Mouse (Mus musculus) limb, embryonic 12.5 days (tissue): Measurements from ENCODE around the gene Cpt2. TPM values are rescaled to one million over a fixed set of nuclear protein-coding genes. Genes with fewer than 3 reads are reported as not detected.

Source experiments
- ATAC-seq: fragments of 200-750 bp; cut with Nextera tagmentation; 2 replicates; pipeline ENCODE4 v1.8.0; 2017; ENCODE audit warnings: low read depth, moderate TSS enrichment; ENCODE audit not compliant: insufficient number of reproducible peaks, insufficient read depth, low FRiP score, low TSS enrichment
- H3K27ac ChIP-seq: fragments of 300-500 bp; sonication (generic); 2 replicates; pipeline ENCODE4 v1.5.1; 2016; ENCODE audit warnings: mild to moderate bottlenecking, moderate library complexity
- H3K27me3 ChIP-seq: fragments of 300-500 bp; sonication (generic); 2 replicates; pipeline ENCODE4 v1.6.1; 2016; ENCODE audit warnings: mild to moderate bottlenecking, moderate library complexity
- H3K36me3 ChIP-seq: fragments of 300-500 bp; sonication (generic); 2 replicates; pipeline ENCODE4 v1.6.1; 2016; ENCODE audit warnings: mild to moderate bottlenecking, moderate library complexity
- H3K4me1 ChIP-seq: fragments of 300-500 bp; sonication (generic); replicated peaks from 2 replicates; pipeline ENCODE4 v1.6.1; 2016
- H3K4me2 ChIP-seq: fragments of 300-500 bp; sonication (generic); 2 replicates; pipeline ENCODE4 v1.6.1; 2016; ENCODE audit warnings: mild to moderate bottlenecking, moderate library complexity
- H3K4me3 ChIP-seq: fragments of 300-500 bp; sonication (generic); replicated peaks from 2 replicates; pipeline ENCODE4 v1.5.1; 2016; ENCODE audit warnings: mild to moderate bottlenecking
- H3K9ac ChIP-seq: fragments of 300-500 bp; sonication (generic); replicated peaks from 2 replicates; pipeline ENCODE4 v1.6.1; 2016; ENCODE audit warnings: mild to moderate bottlenecking, moderate library complexity
- H3K9me3 ChIP-seq: fragments of 300-500 bp; sonication (generic); 2 replicates; pipeline ENCODE4 v1.6.1; 2016; ENCODE audit warnings: mild to moderate bottlenecking, moderate library complexity
- WGBS: fragments of 180-500 bp; shearing (Covaris S2); methylation state at CpG from one replicate; pipeline ENCODE4 v1.1.7; 2016; 5-methylcytosine and 5-hydroxymethylcytosine counted together
- polyA plus RNA-seq: library from polyadenylated mRNA; unstranded; fragments of >200 nt; fragmentation: Nextera tagmentation; extraction: Ambion mirVana; gene quantifications from 2 replicates; pipeline ENCODE4 v1.2.1, GENCODE M21; 2016

The Cpt2 gene
- polyA plus RNA-seq, 1 experiment from 2014 or later = 36.1 TPM

DNA sequence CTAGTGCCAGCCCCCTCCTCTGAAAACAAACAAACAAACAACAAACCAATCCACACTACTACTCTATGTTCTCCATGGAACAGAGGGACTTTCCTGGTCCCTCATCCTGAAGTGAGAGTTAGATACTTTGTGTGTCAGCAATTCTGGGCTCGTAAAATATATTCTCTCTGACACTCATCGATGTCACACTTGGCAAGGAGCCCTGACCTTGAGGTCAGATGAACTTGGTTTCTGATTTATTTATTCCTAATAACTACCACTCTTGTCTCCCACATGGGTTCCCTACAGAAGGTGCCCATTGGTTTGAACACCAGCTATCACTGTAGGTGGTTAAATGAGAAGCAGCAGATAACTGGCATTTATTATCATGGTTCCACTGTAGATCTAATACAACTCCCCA, 3.1 kb downstream of the Cpt2 start:
- Histone ChIP-seq H3K27me3 (no peaks in the 10 kb centered on the region), H3K9me3 (no peaks in the 10 kb centered on the region), H3K4me2 (no peak overlapping the region), H3K36me3 (no peaks in the 10 kb centered on the region), H3K4me3 (no peak overlapping the region), H3K9ac (no peak overlapping the region), H3K4me1 (peaks cover 12% of the 10 kb centered on the region), H3K27ac (no peak overlapping the region)
- 94% methylated on average over 2 of the region's 2 CpGs for whole genome bisulfite sequencing
- no peak for ATAC-seq

DNA sequence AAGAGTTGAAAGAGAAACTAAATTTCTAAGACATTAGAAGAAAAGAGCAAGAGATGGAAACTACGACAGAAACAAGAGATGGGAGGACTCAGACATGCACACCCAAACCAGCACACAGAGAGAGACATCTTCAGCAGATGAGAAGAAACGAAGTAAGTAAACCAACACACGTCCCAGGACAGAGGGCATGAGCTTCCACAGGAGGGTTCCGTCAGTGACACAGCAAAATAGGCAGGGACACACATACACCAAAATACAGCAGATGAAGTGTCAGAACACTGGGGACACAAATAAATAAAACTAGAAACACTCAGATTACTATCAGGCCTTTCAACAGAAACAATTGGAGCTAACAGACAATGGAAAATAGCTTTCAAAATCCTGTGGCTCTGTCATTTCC, 13.4 kb downstream of the Cpt2 start:
- Histone ChIP-seq H3K4me1 (peaks cover 9% of the 10 kb centered on the region), H3K27me3 (no peaks in the 10 kb centered on the region), H3K9me3 (no peaks in the 10 kb centered on the region), H3K4me2 (no peak overlapping the region), H3K27ac (no peak overlapping the region), H3K36me3 (peaks cover 80% of the 10 kb centered on the region), H3K4me3 (no peak overlapping the region), H3K9ac (no peak overlapping the region)
- ATAC-seq = no peak
- 85% methylated on average over 4 of the region's 4 CpGs for WGBS

DNA sequence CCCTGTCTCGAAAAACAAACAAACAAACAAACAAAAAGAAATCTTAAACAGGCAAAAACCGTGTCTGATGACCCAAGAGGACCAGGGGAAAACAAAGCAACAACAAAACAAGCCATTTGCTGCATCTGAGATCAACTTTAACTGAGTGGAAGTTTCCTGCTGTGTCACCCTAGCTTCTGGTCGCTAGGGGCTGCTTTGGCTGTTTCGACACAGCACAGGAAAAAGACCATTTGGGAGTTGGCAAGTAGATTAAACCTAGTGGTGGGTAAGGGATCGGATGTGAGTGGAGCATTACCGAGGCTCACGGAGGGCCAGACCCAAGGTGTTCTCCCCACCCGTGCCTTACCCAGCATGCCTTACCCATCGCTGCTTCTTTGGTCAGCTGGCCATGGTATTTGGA, 16.8 kb downstream of the Cpt2 start:
- Histone ChIP-seq H3K4me3 (no peak overlapping the region), H3K9ac (no peak overlapping the region), H3K4me1 (no peaks in the 10 kb centered on the region), H3K9me3 (no peaks in the 10 kb centered on the region), H3K36me3 (peaks cover 79% of the 10 kb centered on the region), H3K4me2 (no peak overlapping the region), H3K27me3 (no peaks in the 10 kb centered on the region), H3K27ac (no peak overlapping the region)
- WGBS = 90% methylated on average over 9 of the region's 9 CpGs
- no peak for ATAC-seq

DNA sequence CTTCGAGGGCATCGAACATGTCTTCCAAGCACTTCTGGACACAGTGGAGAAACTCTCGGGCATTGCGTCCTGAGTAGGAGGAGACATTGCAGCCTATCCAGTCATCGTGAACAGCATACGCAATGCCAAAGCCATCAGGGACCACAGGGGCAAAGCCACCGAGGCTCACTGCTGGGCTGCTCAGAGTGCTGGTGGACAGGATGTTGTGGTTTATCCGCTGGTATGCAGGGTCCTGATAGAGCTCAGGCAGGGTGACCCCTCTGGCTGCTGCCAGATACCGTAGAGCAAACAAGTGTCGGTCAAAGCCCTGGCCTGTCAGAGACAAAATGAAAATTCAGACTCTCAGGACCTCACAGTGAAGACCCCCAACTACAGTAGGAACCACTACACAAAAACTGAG, 19.2 kb downstream of the Cpt2 start:
- Histone ChIP-seq H3K9ac (no peak overlapping the region), H3K4me2 (no peak overlapping the region), H3K27ac (no peak overlapping the region), H3K27me3 (no peaks in the 10 kb centered on the region), H3K36me3 (peaks cover 69% of the 10 kb centered on the region), H3K4me1 (no peaks in the 10 kb centered on the region), H3K9me3 (no peaks in the 10 kb centered on the region), H3K4me3 (no peak overlapping the region)
- no peak for ATAC-seq
- 93% methylated on average over 10 of the region's 10 CpGs for WGBS

DNA sequence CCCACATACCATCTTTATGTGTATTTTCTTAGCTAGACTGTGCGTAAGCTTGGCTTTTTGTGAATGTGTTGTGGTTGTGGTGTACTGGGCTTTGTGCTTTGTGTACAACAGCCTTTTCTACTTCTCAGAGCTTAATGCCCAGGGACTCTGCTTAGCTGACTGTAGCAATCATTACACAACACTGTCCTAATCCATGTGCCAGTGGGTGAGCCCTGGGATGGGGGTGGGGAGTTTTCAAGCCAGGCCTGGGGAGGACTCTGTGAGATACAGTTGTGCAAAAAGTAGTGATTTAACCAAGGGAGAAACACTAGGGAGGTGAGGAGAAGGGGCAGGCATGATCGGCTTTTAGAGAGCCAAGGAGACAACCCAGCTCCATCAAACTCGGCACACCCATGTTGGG, 23.2 kb downstream of the Cpt2 start:
- 91% methylated on average over 3 of the region's 3 CpGs for WGBS
- no peak for ATAC-seq
- Histone ChIP-seq H3K9me3 (no peaks in the 10 kb centered on the region), H3K27ac (no peak overlapping the region), H3K4me1 (no peaks in the 10 kb centered on the region), H3K9ac (no peak overlapping the region), H3K4me3 (no peak overlapping the region), H3K4me2 (no peak overlapping the region), H3K27me3 (no peaks in the 10 kb centered on the region), H3K36me3 (peaks cover 74% of the 10 kb centered on the region)

DNA sequence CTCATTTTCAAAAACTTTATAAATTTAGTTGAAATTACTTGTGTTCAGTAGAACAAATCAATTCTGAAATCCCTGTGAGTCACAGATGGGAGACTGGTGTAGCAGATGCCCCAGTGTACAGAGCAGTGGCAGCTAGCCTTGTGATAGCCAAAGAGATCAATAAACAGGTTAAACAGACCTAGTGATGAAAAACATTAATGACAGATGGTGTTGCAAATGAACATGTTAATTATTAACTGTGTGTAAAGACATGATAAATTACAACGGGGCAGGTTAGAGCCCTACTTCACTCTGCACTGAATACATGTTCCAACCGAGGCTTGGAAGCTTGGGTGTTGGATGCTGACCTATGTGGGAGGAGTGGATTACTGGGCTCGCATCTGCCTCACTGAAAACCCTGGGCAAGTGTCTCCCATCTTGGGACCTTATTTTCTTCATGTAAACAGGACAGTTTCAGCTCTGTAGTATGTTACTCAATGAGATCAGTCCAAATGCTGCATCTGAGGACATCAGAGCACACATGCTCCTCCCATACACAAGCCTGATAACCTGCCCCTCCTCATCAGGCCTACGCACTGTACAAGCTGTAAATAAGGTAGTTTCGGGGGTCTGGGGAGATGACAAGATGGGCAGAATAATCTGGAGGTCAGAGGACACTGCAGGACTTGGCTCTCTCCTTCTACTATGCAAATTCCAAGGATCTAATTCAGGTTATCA, 24.0 kb downstream of the Cpt2 start:
- 89% methylated on average over 5 of the region's 5 CpGs for WGBS
- Histone ChIP-seq H3K9me3 (no peaks in the 10 kb centered on the region), H3K4me2 (no peak overlapping the region), H3K27me3 (no peaks in the 10 kb centered on the region), H3K9ac (no peak overlapping the region), H3K27ac (no peak overlapping the region), H3K4me3 (no peak overlapping the region), H3K36me3 (peaks cover 74% of the 10 kb centered on the region), H3K4me1 (no peaks in the 10 kb centered on the region)
- no peak for ATAC-seq

DNA sequence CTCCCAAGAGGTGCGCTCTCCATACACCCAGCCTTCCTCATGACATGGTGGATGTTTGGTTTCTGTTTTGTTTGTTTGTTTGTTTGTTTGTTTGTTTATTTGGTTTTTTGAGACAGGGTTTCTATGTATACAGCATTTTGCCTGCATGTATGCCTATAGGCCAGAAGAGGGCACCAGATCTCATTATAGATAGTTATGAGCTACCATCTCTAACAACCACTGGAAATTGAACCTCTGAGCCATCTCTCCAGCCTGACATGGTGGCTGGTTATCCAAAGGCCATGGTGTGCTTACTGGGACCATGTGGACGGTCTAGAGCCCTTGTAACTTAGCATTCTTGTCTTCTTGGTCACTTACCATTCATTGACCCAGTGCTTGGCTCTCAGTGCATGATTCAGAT, 30.7 kb downstream of the Cpt2 start:
- peaks cover 66% of the 10 kb centered on the region for H3K36me3 ChIP-seq
- H3K4me2 ChIP-seq = no peak overlapping the region
- peaks cover 10% of the 10 kb centered on the region for H3K4me1 ChIP-seq
- H3K27me3 ChIP-seq = no peaks in the 10 kb centered on the region
- H3K9me3 ChIP-seq = no peaks in the 10 kb centered on the region
- no peak overlapping the region for H3K27ac ChIP-seq
- ATAC-seq = no peak
- no peak overlapping the region for H3K4me3 ChIP-seq
- H3K9ac ChIP-seq = no peak overlapping the region
- 87% methylated on average over 2 of the region's 2 CpGs for WGBS

DNA sequence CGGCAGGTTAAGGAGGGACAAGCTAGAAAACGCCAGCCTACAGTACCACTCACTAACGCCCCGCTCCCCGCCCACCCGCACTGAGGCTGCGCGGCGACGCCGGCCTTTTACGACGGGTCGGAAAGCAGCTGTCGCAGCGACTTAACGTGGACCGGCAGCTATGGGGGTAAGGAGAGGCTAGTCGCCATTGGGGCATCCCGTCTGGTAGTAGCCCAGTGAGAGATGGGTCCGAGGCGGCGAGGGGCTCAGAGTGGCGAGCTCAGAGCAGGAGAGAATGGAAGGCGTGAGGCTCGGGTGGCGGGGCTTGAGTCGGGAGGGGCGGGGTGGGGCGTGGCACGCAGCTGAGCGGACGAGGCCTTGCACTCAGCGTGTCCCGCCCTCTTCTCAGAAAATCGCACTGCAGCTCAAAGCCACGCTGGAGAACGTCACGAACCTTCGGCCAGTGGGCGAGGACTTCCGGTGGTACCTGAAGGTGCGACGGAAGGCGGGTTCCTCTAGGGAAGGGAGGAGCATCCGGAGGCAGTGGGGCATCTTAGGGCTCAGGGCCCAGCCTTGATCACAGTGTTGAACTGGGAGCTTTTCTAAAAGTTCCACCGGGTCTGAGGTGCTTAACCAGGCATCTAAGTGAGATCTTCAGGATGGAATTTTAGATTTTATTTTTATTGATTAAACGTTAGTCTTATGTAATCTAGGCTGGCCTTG, 33.5 kb downstream of the Cpt2 start, which contains the start of gene 0610037L13Rik:
Gene 0610037L13Rik, plus strand, starts transcription at position 83 of the 702 bp plus-strand sequence.
- peak within 1 kb of the TSS; percentile 81 for H3K4me2 ChIP-seq
- peak; percentile 91 for ATAC-seq
- H3K9me3 ChIP-seq = no peaks in the 10 kb centered on the region
- H3K27me3 ChIP-seq = no peaks in the 10 kb centered on the region
- H3K4me3 ChIP-seq = peak within 1 kb of the TSS; percentile 57
- peaks cover 63% of the 10 kb centered on the region for H3K36me3 ChIP-seq
- under 1% methylated on average over 48 of the region's 48 CpGs for WGBS
- peak within 1 kb of the TSS; percentile 86 for H3K27ac ChIP-seq
- H3K9ac ChIP-seq = peak within 1 kb of the TSS; percentile 61
- H3K4me1 ChIP-seq = peaks cover 10% of the 10 kb centered on the region

DNA sequence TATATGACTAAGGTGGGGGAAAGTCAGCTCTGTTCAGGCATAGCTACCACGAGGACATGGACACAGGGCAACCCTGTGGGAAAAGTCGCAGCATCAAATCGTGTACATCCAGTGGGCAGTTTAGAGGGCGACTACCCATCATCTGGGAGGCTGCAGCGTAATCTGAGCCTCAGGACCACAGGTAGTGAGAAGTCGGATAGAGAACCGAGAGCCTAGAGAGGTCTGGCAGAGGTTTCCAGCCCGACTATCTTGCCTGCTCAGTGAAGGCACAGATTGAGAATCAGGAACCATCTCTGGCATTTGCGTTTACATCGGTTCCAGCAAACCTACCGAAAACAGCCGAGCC, 34.1 kb downstream of the Cpt2 start:
- Histone ChIP-seq H3K36me3 (peaks cover 63% of the 10 kb centered on the region), H3K4me3 (peak overlapping the region; percentile 57), H3K4me1 (peaks cover 10% of the 10 kb centered on the region), H3K9me3 (no peaks in the 10 kb centered on the region), H3K27ac (peak overlapping the region; percentile 86), H3K9ac (peak overlapping the region; percentile 61), H3K27me3 (no peaks in the 10 kb centered on the region), H3K4me2 (peak overlapping the region; percentile 81)
- peak; percentile 30 for ATAC-seq
- under 1% methylated on average over 12 of the region's 12 CpGs for WGBS

DNA sequence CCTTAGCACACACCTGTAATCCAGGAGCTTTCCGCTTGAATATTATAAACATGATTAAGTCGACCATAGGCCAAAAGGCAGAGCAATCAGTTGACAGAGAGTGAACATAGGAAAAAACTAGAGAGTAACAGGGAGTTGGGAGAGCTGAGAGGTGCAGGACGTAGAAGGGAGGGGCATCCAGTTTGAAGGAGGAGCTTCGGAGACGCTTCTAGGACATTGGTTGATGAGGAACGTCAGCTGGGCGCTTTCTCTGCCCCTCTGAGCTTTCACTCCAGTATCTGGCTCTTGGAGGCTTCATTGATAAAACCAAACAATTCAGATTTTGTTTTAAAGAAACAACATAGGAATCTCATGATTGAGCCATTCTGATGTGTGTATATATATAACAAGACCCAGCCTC, 37.0 kb downstream of the Cpt2 start:
- H3K9ac ChIP-seq = no peak overlapping the region
- H3K27me3 ChIP-seq = no peaks in the 10 kb centered on the region
- H3K27ac ChIP-seq = no peak overlapping the region
- WGBS = 76% methylated on average over 7 of the region's 7 CpGs
- no peak for ATAC-seq
- peaks cover 62% of the 10 kb centered on the region for H3K36me3 ChIP-seq
- H3K4me1 ChIP-seq = peaks cover 10% of the 10 kb centered on the region
- H3K9me3 ChIP-seq = no peaks in the 10 kb centered on the region
- H3K4me3 ChIP-seq = no peak overlapping the region
- H3K4me2 ChIP-seq = no peak overlapping the region

DNA sequence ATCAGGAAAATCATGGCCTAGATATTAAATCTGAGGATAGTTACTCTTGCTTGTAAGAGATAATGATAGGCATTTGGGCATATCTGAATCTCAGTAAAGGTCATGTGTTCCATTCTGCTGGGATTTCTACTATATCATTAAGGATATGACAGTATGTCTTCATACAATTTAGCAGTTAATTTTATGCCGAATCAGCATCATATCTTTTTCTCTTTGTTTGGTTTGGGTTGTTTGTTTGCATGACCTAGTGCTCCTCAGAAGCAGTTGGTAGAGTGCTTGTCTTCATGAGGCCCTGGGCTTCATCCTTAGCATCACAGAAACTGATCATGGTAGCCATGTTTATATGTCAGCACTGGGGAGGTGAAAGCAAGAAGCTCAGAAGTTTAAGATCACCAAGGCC, 41.8 kb downstream of the Cpt2 start:
- H3K27me3 ChIP-seq = no peaks in the 10 kb centered on the region
- H3K9ac ChIP-seq = no peak overlapping the region
- WGBS = 94% methylated on average over 1 of the region's 1 CpGs
- no peak overlapping the region for H3K27ac ChIP-seq
- peaks cover 17% of the 10 kb centered on the region for H3K4me1 ChIP-seq
- no peak overlapping the region for H3K4me3 ChIP-seq
- peaks cover 52% of the 10 kb centered on the region for H3K36me3 ChIP-seq
- H3K9me3 ChIP-seq = no peaks in the 10 kb centered on the region
- no peak for ATAC-seq
- H3K4me2 ChIP-seq = no peak overlapping the region
